Mouse (Mus musculus): ENCODE results near the gene 1700003F12Rik.

1700003F12Rik gene

DNA sequence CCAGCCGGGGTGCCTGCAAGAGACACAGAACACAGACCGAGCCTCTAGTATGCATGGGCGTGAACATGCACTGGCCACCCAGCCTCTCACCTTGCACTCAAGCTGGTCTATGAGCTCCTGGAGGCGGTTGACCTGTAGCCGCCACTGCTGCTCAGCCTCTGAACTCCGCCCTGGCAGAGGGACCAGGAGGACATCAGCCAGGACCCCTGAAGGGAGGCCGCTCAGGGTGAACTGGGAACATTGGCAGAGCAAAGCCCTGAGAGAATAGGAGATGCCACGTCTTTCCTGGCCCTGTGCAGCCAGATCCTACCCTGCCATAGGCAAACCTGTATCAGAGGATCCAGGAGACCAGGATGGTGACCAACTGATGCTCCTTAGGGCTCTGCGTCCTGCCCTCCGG lies at the start of gene 1700003F12Rik:
1700003F12Rik (plus strand) TSS at position 375 of the 400 bp plus-strand sequence.
- no peak for DNase-seq (ENCODE audit: low read depth, low spot score)

DNA sequence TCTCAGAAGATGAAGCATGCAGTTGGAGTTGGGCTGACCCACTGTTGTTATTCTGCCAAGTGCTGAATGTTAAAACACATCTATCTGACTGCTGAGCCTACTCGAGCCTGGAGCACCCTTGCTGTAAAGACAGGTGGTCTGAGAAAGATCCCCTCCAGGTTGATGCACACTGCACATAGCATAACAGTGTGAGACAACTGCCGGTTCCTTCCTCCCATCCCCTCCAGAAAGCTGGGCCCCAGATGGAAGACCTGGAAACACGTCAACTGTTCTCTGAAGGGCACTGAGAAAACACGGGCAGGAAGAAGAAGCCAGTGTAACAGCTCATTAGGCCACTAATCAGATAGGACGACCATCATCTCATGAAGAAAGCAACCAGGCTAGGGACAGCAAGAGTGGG lies 48.3 kb upstream of the 1700003F12Rik start:
- no peak for DNase-seq (ENCODE audit: low read depth, low spot score)

DNA sequence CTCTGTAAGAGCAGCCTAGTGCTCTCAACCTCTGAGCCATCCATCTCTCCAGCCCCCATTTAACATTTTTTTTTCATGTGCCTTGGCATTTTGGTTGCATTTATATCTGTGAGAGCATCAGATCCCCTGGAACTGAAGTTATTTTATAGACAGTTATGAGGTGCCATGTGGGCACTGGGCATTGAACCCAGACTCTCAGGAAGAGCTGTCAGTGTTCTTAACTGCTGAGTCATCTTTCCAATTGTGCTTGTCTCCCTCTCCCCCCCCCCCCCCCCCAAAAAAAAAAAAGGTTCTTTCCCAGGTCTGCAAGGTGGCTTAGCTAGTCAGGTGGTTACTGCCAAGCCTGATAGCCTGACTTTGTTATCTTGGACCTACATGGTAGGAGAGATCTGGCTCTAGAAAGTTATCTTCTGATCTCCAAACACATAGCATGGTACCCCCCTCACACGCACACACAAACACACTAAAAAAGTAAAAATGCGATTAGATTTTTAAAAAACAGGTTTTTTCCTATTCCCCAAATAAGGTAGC lies 47.1 kb upstream of the 1700003F12Rik start:
- no peak for DNase-seq (ENCODE audit: low read depth, low spot score)

DNA sequence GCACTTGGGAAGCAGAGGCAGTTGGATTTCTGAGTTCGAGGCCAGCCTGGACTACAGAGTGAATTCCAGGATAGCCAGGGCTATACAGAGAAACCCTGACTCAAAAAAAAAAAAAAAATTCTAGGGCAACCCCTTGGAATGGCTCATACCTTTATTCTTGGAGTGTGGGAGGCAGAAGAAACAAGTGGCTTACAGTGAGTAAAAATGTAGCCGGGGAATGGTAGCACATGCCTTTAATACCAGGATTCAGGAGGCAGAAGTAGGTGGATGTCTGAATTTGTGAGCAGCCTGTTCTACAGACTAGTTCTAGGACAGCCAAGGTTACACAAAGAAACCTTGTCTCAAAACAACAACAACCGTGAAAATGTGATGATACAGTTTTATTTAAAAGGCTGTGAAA lies 46.1 kb upstream of the 1700003F12Rik start:
- no peak for DNase-seq (ENCODE audit: low read depth, low spot score)

DNA sequence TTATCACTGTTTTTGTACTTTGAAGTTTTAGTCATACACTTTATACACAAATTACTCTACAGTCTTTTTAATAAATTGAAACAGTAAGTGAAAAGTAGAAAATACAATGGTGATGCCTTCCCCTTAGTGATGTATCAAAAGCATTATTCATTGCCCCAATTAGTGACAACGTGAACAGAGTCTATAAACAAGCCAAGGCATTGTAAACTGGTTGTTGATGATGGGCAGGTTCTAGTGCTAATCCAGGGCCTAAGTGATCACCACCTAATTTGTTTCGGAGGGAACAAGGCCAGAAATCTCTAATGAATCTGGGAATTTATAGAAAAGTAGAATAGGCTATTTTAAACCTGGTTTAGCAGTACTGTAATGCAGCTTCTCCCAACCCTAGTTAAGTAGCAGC lies 39.8 kb upstream of the 1700003F12Rik start:
- DNase-seq (ENCODE audit: low read depth, low spot score) = no peak

DNA sequence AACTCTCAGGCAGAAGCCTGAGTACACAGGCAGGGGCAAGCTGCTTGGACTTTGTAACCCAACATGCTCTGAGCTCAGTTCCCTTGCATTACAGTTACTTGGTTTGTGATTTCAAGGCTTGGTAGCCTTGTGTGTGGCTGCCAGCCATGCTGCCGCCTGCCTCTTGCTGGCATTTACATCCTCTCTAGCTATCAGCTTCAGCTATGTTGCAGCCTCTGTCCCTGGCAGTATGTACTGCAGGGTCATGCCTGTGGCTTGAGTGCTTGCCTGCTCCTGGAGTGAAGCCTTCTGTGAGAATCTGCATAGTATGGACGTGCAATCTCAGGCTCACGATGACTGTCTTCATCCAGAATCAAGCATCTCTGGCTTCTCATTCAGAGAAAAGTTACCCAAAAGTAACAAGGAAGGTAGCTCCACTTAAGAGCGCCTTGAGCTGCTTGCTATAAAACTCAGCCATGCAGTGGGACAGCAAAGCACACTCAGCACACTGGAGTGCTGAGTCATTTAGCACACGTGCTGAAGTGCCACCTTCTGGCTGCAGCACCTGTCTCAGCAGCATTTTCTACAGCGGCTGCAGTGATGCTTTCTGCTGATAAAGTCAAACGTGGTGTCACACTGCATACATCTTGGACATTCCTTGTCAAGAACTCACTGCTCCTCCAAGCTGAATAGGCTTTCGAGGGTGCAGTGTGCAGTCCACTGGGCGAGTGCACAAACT lies 39.2 kb upstream of the 1700003F12Rik start:
- DNase-seq (ENCODE audit: low read depth, low spot score) = no peak

DNA sequence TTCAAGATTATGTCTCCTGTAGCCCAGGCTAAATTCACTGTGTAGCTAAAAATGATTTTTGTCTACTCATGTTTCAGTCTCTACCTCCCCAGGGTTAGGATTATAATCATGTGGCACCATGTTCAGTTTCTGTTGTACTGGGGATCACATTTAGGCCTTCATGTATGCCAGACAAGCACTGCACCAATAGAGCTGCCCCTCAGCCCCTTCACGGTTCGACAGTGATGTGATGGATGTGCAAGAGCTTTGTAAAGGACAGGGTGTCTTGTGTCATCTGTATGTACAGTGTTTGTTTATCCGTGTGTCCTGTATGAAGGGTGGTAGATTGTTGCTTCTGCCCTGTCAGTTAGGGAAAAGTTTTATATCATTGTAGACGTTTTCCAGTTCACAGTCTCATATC lies 38.4 kb upstream of the 1700003F12Rik start:
- DNase-seq (ENCODE audit: low read depth, low spot score) = no peak

DNA sequence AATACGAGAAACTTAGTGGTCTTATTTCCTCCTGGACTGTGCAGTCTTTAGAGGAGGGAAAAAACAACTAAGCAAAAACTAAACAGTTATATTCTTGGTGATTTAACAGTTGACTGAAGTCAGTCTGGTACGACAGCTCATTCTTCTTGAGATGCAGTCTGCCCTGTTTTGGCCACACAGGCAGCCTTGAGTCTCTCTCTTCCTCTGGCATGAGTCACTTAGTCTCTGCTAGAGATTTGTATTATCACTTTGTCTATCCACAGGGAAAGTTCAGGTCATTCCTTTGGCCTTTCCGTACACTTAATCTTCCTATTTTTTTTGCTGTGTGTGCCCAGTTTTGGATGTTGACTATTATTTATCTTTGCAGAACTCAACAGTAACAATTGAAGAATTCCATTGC lies 36.7 kb upstream of the 1700003F12Rik start:
- DNase-seq (ENCODE audit: low read depth, low spot score) = no peak

DNA sequence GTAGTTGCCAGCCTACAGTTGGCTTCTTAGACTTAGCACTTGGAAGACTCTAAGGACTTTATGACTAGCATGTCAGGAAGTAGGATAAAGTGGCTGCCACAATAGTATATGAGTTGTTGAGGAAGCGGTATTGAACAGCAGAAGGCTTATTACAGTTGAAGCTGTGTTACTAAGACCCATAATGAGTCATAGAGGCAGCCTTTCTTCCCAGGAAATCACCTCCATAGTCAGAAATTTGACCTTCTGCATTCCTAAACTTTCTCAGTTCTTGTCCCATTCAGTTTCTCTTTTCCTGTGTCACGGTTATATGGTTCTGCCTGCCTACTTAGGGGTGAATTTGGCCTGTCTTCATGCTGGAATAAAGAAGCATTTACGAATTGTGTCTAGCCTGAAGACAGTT lies 29.9 kb upstream of the 1700003F12Rik start:
- DNase-seq (ENCODE audit: low read depth, low spot score) = no peak

DNA sequence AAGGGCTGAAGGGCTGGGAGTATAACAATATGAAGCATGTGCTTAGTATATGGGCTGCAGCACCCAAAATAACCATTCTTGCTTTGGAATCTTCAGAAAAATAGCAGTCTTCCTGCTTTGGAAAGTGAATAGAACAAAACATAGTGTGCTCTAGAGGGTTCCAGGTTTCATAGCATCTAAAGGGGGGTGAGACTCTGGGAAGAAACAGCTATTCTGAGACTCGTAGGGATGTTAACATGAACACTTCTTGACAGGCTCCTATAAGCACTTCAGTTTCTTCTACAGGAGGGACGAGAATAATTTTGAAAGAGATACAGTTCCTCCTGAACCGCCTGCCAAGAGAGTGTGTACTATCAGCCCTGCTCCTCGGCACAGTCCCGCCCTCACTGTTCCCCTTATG lies 29.5 kb upstream of the 1700003F12Rik start:
- no peak for DNase-seq (ENCODE audit: low read depth, low spot score)

DNA sequence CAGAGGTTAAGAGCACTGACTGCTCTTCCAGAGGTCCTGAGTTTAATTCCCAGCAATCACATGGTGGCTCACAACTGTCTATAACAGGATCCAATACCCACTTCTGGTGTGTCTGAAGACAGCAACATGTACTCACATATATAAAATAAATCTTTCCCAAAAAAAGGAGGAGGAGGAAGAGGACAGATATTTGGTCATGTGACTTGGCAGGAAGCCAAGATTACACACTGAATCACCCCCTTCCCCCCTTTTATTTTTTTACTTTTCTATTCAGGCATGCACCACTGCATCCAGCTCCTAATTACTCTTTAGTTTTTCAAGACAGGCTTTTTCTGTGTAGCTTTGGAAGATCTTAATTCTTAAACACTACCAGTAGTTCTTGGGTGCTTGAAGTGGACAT lies 25.4 kb upstream of the 1700003F12Rik start:
- DNase-seq (ENCODE audit: low read depth, low spot score) = no peak

DNA sequence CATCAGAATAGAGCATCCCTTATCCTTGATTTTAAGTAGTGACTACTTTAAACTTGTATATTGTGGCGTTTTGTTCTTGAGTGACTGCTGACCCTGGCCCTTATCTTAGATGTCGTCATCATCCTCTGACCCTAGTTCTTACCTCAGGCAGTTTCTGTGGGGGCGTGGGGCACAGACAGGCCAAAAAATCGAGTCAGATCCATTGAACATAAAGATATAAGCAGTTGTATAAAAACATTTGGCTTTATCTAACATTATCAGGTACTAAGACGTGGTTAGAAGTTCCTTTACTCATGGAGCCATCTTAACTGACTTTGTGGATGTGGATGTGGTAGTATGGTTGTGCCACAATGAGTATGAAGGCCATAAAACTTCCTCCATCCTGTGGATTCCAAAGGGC lies 24.6 kb upstream of the 1700003F12Rik start:
- DNase-seq (ENCODE audit: low read depth, low spot score) = no peak

DNA sequence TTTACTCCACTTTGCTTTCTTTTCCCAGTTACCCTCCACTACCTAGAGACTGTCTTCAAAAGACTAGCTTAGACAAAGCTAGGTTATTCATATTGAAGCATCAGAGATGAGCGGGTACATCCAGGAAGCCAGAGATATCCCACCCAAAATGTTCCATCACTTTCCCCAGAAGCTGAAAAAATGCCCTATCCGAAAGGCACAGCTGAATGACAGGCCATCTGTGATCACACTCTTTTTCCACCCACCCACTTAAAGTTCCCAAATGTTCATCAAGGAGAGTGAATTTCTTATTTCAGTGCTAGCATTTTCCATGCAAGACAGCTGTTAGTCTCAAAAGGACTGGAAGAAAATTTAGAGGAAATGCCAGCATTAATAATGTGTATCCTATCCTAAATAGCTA lies 21.6 kb upstream of the 1700003F12Rik start:
- no peak for DNase-seq (ENCODE audit: low read depth, low spot score)

DNA sequence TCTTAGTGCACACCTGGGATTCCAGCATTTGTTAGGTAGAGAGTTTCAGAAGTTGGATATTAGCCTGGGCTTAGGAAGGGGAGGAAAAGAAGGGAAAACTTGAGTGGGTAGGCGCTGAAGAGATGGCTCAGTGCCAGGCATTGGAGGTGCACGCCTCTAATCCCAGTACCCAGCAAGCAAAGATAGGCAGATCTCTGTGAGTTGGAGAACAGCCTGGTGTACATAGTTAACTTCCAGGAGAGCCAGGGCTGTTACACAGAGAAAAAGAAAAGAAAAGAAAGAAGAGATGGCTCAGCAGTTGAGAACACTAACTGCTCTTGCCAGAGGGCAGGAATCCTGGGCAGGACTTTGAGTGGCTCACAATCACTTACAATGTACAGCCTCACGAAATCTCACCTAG lies 20.4 kb upstream of the 1700003F12Rik start:
- no peak for DNase-seq (ENCODE audit: low read depth, low spot score)

DNA sequence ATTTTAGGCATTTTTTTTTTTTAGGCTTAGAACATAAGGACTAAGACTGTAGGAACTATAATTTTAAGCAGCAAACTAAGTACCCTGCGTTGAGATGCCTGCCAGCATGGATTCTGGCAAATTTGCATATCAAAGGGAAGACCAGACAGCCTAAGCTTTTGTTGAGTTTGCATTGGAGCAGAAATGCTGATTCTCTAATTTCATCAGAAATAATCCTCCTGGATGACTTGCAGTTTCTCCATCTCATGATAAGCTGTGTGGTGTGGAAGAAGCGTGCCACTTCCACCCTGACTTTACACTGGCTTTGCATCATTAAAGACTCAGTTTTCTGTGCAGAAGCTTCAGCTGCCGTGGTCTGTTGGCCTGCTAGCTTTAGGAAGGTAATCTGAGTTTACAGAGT lies 14.0 kb upstream of the 1700003F12Rik start:
- no peak for DNase-seq (ENCODE audit: low read depth, low spot score)

DNA sequence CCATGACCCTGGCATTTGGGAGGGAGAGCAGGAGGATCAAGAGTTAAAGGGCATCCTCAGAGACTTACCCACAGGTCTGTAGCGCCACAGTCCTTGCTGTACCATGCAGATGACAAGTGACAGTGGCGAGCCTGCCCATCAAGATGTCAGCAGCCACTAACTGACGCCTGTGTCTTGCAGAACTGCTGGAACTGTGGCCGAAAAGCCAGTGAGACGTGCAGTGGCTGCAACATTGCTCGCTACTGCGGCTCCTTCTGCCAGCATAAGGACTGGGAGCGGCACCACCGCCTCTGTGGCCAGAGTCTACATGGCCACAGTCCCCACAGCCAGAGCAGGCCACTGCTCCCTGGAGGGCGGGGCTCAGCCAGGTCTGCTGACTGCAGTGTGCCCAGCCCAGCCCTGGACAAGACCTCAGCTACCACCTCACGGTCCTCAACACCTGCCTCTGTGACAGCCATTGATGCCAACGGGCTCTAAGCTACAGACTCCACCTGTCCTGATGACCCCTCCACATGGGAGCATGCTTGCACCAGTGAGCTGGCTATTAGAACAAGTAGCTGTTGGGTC lies 12.1 kb upstream of the 1700003F12Rik start:
- DNase-seq (ENCODE audit: low read depth, low spot score) = no peak

DNA sequence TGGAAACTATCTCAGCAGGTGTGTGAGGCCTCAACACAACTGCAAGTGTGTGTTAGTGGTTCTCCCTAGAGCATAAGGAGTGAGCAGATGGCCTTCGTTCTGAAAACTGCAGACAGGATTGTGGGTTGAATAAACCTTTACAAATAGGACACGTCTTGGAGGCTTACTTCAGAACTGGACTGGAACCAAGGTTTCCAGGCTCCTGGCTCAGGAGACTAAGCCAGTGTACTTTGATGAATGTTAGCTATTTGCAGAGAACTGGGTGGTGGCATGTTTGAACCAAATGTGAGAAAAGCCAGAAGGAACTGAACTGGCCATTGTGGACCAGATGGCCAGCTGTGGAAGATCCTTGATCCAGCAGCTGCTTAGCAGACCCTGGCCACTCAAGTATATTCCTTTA lies 8.6 kb upstream of the 1700003F12Rik start:
- no peak for DNase-seq (ENCODE audit: low read depth, low spot score)

DNA sequence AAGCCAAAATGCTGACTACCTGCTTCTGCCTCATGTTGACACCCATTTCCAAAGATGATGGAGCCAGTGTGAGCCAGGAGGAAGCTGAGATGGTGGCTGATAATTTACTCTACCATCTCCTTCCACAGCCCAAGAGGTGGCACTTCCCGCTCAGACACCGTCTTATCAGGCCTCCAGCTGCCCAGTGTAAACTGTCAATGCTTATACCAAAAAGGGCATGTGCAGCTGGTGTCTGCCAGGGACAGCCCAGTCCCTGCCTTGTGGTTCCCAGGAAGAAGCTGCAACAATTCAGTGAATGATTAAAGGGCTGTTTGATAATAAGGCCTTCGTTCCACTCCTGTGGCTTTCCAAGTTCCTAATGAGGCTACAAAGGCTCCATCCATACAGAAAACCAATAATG lies 8.2 kb upstream of the 1700003F12Rik start:
- DNase-seq (ENCODE audit: low read depth, low spot score) = no peak

DNA sequence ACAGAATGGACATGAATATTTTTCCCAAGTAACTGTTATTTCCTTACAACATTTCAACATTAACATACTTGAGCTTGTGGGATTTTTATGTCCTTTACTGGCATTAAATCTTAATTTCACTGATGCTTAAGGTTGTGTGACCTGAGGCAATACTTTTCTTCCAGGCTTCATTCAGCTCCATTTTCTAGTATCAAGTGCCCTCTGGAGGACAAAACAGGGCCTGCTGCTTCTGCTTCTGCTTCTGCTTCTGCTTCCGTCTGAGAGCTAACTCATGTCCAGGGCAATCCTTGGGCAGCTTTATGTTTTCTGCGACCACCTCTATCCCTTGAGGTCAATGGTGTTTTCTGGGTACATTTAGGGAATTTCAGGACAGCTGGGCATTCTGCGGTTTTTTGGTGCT lies 7.2 kb upstream of the 1700003F12Rik start:
- DNase-seq (ENCODE audit: low read depth, low spot score) = no peak

DNA sequence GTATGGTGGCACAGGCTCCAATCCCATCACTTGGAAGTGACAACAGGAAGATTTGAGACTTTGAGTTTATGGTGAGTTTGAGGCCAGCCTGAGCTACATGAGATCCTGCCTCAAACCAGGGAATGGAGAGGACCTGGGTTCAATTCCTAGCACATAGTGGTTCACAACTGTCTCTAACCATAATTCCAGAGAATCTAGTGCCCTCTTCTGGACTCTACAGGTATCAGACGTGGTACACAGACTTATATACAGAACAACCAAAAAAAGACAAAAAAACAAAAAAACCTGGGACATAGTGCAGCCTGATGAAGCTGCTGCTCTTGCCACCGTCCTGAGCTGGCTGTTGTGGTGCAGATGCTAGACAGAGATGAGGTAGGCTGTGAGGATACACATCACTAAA lies 5.3 kb upstream of the 1700003F12Rik start:
- DNase-seq (ENCODE audit: low read depth, low spot score) = no peak

DNA sequence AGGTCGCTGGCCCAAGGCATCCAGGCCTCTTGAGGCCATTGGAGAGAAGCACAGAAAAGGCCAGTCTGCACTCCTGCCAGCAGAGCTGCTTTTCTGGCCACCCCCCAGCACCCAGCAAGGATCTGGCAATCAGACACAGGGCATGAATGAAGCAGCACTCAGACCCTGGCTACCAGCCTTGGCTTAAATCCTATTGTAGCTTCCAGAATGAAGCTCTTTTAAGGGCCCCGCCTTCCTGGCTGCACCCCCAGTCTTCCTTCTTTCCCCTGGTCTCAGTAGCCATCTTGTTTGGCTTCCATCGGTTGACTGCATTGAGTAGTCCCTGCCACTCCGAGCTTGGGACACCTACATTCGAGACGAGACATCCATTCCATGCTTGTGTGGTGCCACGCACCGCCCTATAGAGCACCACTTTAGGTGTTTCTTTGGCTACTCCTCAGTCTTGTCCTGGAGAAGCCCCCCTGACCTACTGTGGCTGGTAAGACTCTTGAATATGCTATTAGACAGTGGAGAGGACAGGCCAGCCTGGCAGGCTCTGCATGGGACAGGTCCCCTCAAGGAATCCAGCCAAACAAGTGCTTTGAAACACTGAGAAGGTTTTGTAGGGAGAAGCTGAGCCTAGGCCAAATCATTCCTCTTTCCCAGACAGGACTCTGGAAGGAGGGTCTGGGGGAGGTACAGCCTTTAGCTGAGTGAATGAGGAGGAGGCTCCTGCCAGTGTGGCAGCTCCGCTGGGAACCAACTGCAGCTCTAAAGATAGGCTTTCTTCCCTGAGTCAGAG lies 3.1 kb upstream of the 1700003F12Rik start:
- DNase-seq (ENCODE audit: low read depth, low spot score) = no peak

DNA sequence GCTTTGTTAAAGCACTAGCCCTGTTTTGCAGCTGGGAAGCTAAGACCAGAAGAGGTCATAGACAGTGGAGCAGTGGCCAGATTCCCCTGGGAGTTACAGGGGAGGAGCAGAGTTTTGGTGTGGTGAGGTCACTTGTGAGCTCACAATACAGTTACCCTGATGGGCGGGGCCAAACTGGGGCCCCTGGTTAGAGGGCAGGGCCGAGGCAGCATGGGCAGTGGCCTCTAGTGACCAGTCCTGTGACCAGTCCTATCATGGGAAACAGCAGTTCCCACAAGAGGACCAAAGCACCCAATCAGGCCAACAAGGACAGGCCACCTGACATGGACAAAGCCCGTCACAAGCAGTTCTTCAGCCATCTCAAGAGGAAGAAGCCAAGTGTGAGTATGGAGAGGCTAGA lies 1.8 kb downstream of the 1700003F12Rik start:
- DNase-seq (ENCODE audit: low read depth, low spot score) = no peak
